Mouse (Mus musculus): ENCODE results near the gene Abcf3. TPM values are rescaled to one million over a fixed set of nuclear protein-coding genes. Genes with fewer than 3 reads are reported as not detected.

The Abcf3 gene
- 59.5 and 61.3 TPM in 2 replicates for polyA plus RNA-seq (2014; fragmentation: Nextera tagmentation; extraction: Ambion mirVana)

DNA sequence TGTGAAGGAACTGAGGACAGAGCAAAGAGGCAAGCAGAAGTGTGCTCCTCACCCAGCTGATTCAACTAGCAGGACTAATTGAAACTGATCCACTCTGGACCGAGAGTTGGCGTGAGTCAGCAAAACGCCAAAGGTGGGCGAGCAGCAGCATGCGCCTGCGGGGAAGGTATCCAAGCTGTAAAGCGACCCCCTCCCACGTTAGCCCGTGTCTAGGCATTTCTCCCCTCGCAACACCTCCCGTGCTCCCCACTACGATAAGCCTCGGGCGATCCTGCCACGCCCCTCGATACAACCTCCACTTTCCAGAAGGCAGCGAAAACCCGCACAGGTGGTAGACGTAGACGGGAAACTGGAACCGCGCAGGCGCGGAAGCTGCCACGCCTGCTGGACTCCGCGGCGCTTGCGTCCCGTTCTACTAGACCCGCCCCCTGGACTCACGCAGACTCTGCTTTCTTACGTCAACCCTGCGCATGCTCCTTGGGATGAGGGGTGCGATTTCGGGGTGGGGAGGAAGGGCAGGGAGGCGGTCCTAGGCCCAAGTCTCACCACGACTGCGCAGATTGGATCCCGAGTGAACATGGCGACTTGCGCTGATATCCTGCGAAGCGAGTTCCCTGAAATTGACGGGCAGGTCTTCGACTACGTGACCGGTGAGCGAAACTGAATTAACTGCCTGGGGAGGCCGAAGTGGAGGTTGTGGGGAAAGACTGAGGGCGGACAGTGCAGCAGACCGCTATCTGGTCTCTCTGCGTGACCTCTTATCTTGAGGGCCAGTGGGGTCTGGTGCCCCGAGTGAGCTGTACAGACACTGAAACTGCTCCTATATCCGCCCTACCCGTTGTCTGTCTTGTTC lies at the start of gene Abcf3:
Gene Abcf3 (plus strand): TSS at position 482 of the 853 bp plus-strand sequence.
- under 1% methylated on average over 56 of the region's 56 CpGs for WGBS
- Histone ChIP-seq H3K27ac (ENCODE audit: low read depth, low read length) (no peak within 1 kb of the TSS), H3K27me3 (ENCODE audit: control insufficient read depth, insufficient read depth, low read length) (no peaks in the 10 kb centered on the region), H3K36me3 (ENCODE audit: control insufficient read depth, insufficient read depth, low read length) (peaks cover 17% of the 10 kb centered on the region), H3K4me2 (ENCODE audit: low read depth) (peak within 1 kb of the TSS; percentile 89), H3K4me1 (ENCODE audit: control insufficient read depth, insufficient read depth, low read length) (peaks cover 6% of the 10 kb centered on the region; the same call in 1 of the 2 replicates), H3K9ac (ENCODE audit: low read length) (peak within 1 kb of the TSS; percentile 78), H3K9me3 (ENCODE audit: control insufficient read depth, low read length) (no peaks in the 10 kb centered on the region), H3K4me3 (ENCODE audit: low read depth, low read length) (peak within 1 kb of the TSS; percentile 82)
- DNase-seq (ENCODE audit: low spot score) (peak; percentile 99), ATAC-seq (ENCODE audit: insufficient read depth, low FRiP score, low TSS enrichment) (peak; percentile 97)

DNA sequence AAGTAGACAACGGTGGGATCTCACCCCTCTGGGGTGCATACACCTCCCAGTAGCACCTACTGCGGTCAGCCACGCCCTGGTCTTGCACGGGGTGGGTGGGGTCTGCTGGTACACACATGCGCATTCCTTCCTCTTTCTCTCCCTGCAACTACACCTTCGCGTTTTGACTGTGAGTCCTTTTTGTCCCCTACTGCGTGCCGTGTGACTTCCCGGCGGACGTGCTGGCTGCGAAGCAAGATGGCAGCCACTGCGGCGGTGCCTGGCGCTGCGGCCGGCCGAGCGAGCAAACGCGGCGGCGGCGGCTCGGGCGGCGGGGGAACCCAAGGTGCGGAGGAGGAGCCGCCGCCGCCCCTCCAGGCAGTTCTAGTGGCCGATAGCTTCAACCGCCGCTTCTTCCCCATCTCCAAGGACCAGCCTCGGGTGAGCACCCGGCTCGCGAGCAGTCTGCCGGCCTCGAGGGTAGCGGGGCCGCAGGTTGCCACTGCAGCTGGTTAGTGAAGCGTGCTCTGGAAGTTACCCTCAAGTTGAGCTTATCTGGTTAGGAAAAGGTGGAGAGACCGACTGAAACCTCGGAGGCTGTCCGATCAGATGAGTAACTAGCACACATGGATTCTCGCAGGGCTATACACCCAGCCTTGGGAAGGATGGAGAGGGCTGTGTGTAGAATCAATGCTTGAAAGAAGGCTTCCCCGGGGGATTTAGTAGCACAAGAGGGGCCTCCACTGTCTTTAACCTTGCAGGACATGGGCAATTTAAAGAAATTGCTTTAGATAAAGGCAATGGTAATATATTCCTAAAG lies 49.5 kb upstream of the Abcf3 start, which contains the start of gene Eif2b5:
Gene Eif2b5 (plus strand): TSS at position 141 of the 799 bp plus-strand sequence.
- H3K27ac ChIP-seq (ENCODE audit: low read depth, low read length) = peak within 1 kb of the TSS; percentile 56; the same call in 1 of the 2 replicates
- H3K4me1 ChIP-seq (ENCODE audit: control insufficient read depth, insufficient read depth, low read length) = 0 out of 2 replicates have a peak, but pooled peaks cover 4% of the 10 kb centered on the region
- no peaks in the 10 kb centered on the region for H3K9me3 ChIP-seq (ENCODE audit: control insufficient read depth, low read length)
- peaks cover 4% of the 10 kb centered on the region; the same call in 1 of the 2 replicates for H3K27me3 ChIP-seq (ENCODE audit: control insufficient read depth, insufficient read depth, low read length)
- peak within 1 kb of the TSS; percentile 89 for H3K4me3 ChIP-seq (ENCODE audit: low read depth, low read length)
- peak within 1 kb of the TSS; percentile 94 for H3K9ac ChIP-seq (ENCODE audit: low read length)
- peak within 1 kb of the TSS; percentile 75 for H3K4me2 ChIP-seq (ENCODE audit: low read depth)
- WGBS = under 1% methylated on average over 49 of the region's 49 CpGs
- H3K36me3 ChIP-seq (ENCODE audit: control insufficient read depth, insufficient read depth, low read length) = peaks cover 18% of the 10 kb centered on the region
- ATAC-seq (ENCODE audit: insufficient read depth, low FRiP score, low TSS enrichment) = peak; percentile 92
- DNase-seq (ENCODE audit: low spot score) = peak; percentile 88

GRCm38 (mm10) chr16:20506000-20506399 lies 42.4 kb upstream of the Abcf3 start:
- Histone ChIP-seq H3K4me2 (ENCODE audit: low read depth) (no peak overlapping the region), H3K4me3 (ENCODE audit: low read depth, low read length) (no peak overlapping the region), H3K36me3 (ENCODE audit: control insufficient read depth, insufficient read depth, low read length) (peaks cover 45% of the 10 kb centered on the region), H3K9ac (ENCODE audit: low read length) (no peak overlapping the region), H3K9me3 (ENCODE audit: control insufficient read depth, low read length) (no peaks in the 10 kb centered on the region), H3K27ac (ENCODE audit: low read depth, low read length) (no peak overlapping the region), H3K4me1 (ENCODE audit: control insufficient read depth, insufficient read depth, low read length) (no peaks in the 10 kb centered on the region), H3K27me3 (ENCODE audit: control insufficient read depth, insufficient read depth, low read length) (no peaks in the 10 kb centered on the region)
- no peak for ATAC-seq (ENCODE audit: insufficient read depth, low FRiP score, low TSS enrichment)
- no peak for DNase-seq (ENCODE audit: low spot score)
- 82% methylated on average over 8 of the region's 8 CpGs for WGBS

GRCm38 (mm10) chr16:20509349-20509748 lies 39.0 kb upstream of the Abcf3 start:
- peaks cover 27% of the 10 kb centered on the region for H3K36me3 ChIP-seq (ENCODE audit: control insufficient read depth, insufficient read depth, low read length)
- no peak overlapping the region for H3K27ac ChIP-seq (ENCODE audit: low read depth, low read length)
- 89% methylated on average over 3 of the region's 3 CpGs for WGBS

GRCm38 (mm10) chr16:20511277-20511847 lies 37.0 kb upstream of the Abcf3 start:
- Histone ChIP-seq H3K9me3 (ENCODE audit: control insufficient read depth, low read length) (no peaks in the 10 kb centered on the region), H3K36me3 (ENCODE audit: control insufficient read depth, insufficient read depth, low read length) (peaks cover 16% of the 10 kb centered on the region), H3K4me2 (ENCODE audit: low read depth) (no peak overlapping the region), H3K27me3 (ENCODE audit: control insufficient read depth, insufficient read depth, low read length) (no peaks in the 10 kb centered on the region), H3K4me3 (ENCODE audit: low read depth, low read length) (no peak overlapping the region), H3K9ac (ENCODE audit: low read length) (no peak overlapping the region), H3K4me1 (ENCODE audit: control insufficient read depth, insufficient read depth, low read length) (peaks cover 2% of the 10 kb centered on the region; the same call in 1 of the 2 replicates), H3K27ac (ENCODE audit: low read depth, low read length) (no peak overlapping the region)
- WGBS = 89% methylated on average over 7 of the region's 7 CpGs
- DNase-seq (ENCODE audit: low spot score) = no peak
- ATAC-seq (ENCODE audit: insufficient read depth, low FRiP score, low TSS enrichment) = no peak

More at GRCm38 (mm10) chr16:20509349-20509748, 39.0 kb upstream of the Abcf3 start:
- no peaks in the 10 kb centered on the region for H3K27me3 ChIP-seq (ENCODE audit: control insufficient read depth, insufficient read depth, low read length)
- no peaks in the 10 kb centered on the region for H3K4me1 ChIP-seq (ENCODE audit: control insufficient read depth, insufficient read depth, low read length)
- no peaks in the 10 kb centered on the region for H3K9me3 ChIP-seq (ENCODE audit: control insufficient read depth, low read length)
- no peak overlapping the region for H3K4me2 ChIP-seq (ENCODE audit: low read depth)
- no peak overlapping the region for H3K4me3 ChIP-seq (ENCODE audit: low read depth, low read length)
- ATAC-seq (ENCODE audit: insufficient read depth, low FRiP score, low TSS enrichment) (no peak), DNase-seq (ENCODE audit: low spot score) (peak; percentile 38)
- H3K9ac ChIP-seq (ENCODE audit: low read length) = no peak overlapping the region

DNA sequence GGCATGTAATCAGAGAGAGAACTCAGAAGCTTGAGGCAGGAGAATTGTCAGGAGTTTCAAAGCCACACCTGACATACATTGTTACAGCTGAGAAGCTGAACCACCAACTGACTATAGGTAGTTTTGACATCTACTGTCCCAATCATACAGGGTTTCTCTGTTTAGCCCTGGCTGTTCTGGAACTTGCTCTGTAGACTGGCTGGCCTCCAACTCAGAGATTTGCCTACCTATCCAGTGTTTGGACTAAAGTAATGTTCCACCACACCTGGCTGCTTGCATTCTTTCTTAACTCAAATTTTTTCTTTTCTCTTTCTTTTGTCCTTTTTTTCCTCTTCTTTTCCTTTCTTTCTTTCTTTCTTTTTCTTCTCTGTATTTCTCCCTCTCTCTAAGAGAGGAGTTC lies 32.3 kb upstream of the Abcf3 start:
- Histone ChIP-seq H3K36me3 (ENCODE audit: control insufficient read depth, insufficient read depth, low read length) (peaks cover 6% of the 10 kb centered on the region; the same call in 1 of the 2 replicates), H3K4me2 (ENCODE audit: low read depth) (peak overlapping the region; percentile 48), H3K9ac (ENCODE audit: low read length) (peak overlapping the region; percentile 97; the same call in 1 of the 2 replicates), H3K4me1 (ENCODE audit: control insufficient read depth, insufficient read depth, low read length) (peaks cover 10% of the 10 kb centered on the region; the same call in 1 of the 2 replicates), H3K9me3 (ENCODE audit: control insufficient read depth, low read length) (no peaks in the 10 kb centered on the region), H3K4me3 (ENCODE audit: low read depth, low read length) (peak overlapping the region; percentile 97), H3K27ac (ENCODE audit: low read depth, low read length) (0 out of 2 replicates have a peak overlapping the region, but pooled peaks have one; percentile 83), H3K27me3 (ENCODE audit: control insufficient read depth, insufficient read depth, low read length) (no peaks in the 10 kb centered on the region)
- no peak for DNase-seq (ENCODE audit: low spot score)
- ATAC-seq (ENCODE audit: insufficient read depth, low FRiP score, low TSS enrichment) = no peak

DNA sequence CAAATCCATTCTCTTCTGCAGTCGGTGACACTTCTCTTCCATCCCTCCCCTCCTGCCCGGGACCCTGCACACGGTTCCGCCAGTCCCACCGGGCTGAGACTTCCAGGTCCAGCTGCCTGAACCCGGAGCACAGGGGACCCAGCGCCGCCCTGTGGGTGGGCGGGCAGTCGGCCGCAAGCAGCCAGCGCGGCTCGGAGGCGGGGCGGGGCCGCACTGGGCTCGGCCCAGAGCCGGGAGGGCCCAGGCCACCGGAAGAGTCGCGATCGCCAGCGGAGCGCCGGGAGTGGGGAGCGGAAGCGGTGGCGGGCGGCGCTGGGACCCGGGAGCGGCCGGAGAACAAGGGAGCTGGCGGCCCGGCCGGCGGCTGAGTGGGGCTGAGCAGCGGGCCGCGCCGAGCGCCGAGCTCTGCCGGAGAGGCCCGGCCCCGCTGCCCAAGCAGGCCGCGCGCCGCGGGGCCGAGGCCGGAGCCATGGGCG lies 31.6 kb upstream of the Abcf3 start, which contains the start of gene Dvl3:
Gene Dvl3 (plus strand): TSS at position 257 of the 476 bp plus-strand sequence.
- peak; percentile 95 for ATAC-seq (ENCODE audit: insufficient read depth, low FRiP score, low TSS enrichment)
- under 1% methylated on average over 44 of the region's 55 CpGs for WGBS

DNA sequence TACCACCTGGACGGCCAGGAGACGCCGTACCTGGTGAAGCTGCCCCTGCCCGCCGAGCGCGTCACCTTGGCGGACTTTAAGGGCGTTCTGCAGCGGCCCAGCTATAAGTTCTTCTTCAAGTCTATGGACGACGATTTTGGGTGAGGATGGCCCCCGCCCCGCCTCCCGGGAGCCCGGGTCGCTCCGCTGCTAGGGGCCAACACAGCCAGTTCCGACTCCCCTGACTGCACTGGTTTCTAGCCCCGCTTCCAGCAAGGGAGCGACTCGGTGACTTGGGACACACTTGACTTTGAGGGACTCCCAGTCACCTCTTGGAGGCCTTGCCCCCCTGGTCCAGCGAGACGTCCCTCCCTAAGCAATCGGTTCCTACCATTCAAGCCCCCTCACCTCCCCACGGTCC lies 31.2 kb upstream of the Abcf3 start:
- H3K9me3 ChIP-seq (ENCODE audit: control insufficient read depth, low read length) = no peaks in the 10 kb centered on the region
- WGBS = 0% methylated on average over 23 of the region's 26 CpGs
- no peaks in the 10 kb centered on the region for H3K27me3 ChIP-seq (ENCODE audit: control insufficient read depth, insufficient read depth, low read length)
- H3K4me3 ChIP-seq (ENCODE audit: low read depth, low read length) = peak overlapping the region; percentile 97
- H3K36me3 ChIP-seq (ENCODE audit: control insufficient read depth, insufficient read depth, low read length) = peaks cover 9% of the 10 kb centered on the region; the same call in 1 of the 2 replicates
- DNase-seq (ENCODE audit: low spot score) (no peak), ATAC-seq (ENCODE audit: insufficient read depth, low FRiP score, low TSS enrichment) (peak; percentile 20)
- peak overlapping the region; percentile 48 for H3K4me2 ChIP-seq (ENCODE audit: low read depth)
- peak overlapping the region; percentile 83 for H3K27ac ChIP-seq (ENCODE audit: low read depth, low read length)
- H3K4me1 ChIP-seq (ENCODE audit: control insufficient read depth, insufficient read depth, low read length) = peaks cover 10% of the 10 kb centered on the region; the same call in 1 of the 2 replicates
- H3K9ac ChIP-seq (ENCODE audit: low read length) = peak overlapping the region; percentile 97

More for the DNA sequence above, 31.6 kb upstream of the Abcf3 start, which contains the start of gene Dvl3:
- no peaks in the 10 kb centered on the region for H3K9me3 ChIP-seq (ENCODE audit: control insufficient read depth, low read length)
- H3K27me3 ChIP-seq (ENCODE audit: control insufficient read depth, insufficient read depth, low read length) = no peaks in the 10 kb centered on the region
- H3K4me1 ChIP-seq (ENCODE audit: control insufficient read depth, insufficient read depth, low read length) = peaks cover 10% of the 10 kb centered on the region; the same call in 1 of the 2 replicates
- peak within 1 kb of the TSS; percentile 97 for H3K9ac ChIP-seq (ENCODE audit: low read length)
- peak within 1 kb of the TSS; percentile 97 for H3K4me3 ChIP-seq (ENCODE audit: low read depth, low read length)
- H3K4me2 ChIP-seq (ENCODE audit: low read depth) = peak within 1 kb of the TSS; percentile 48
- peaks cover 5% of the 10 kb centered on the region; the same call in 1 of the 2 replicates for H3K36me3 ChIP-seq (ENCODE audit: control insufficient read depth, insufficient read depth, low read length)
- H3K27ac ChIP-seq (ENCODE audit: low read depth, low read length) = peak within 1 kb of the TSS; percentile 83
- DNase-seq (ENCODE audit: low spot score) = peak; percentile 95

Measured in neural tube, embryonic 11.5 days (tissue).